Mouse (Mus musculus) stomach, postnatal 0 days (tissue): Measurements from ENCODE around the gene Rtn1. TPM values are rescaled to one million over a fixed set of nuclear protein-coding genes. Genes with fewer than 3 reads are reported as not detected.

ENCODE experiments used
- ATAC-seq: fragments of 200-750 bp; cut with Nextera tagmentation; 2 replicates; pipeline ENCODE4 v1.8.0; 2017; ENCODE audit not compliant: low FRiP score, low TSS enrichment
- DNase-seq: peaks from one replicate; pipeline ENCODE4 v3.0.0-alpha.2; 2016; ENCODE audit warnings: low spot score
- H3K27ac ChIP-seq: fragments of 300-500 bp; sonication (generic); replicated peaks from 2 replicates; pipeline ENCODE4 v1.5.1; 2014; ENCODE audit warnings: mild to moderate bottlenecking, control low read depth
- H3K27me3 ChIP-seq: fragments of 300-500 bp; sonication (generic); 2 replicates; pipeline ENCODE4 v1.6.1; 2014; ENCODE audit warnings: low read length; ENCODE audit not compliant: control insufficient read depth, insufficient read depth
- H3K36me3 ChIP-seq: fragments of 300-500 bp; sonication (generic); 2 replicates; pipeline ENCODE4 v1.6.1; 2014; ENCODE audit warnings: low read length, mixed read lengths; ENCODE audit not compliant: control insufficient read depth, insufficient read depth
- H3K4me1 ChIP-seq: fragments of 300-500 bp; sonication (generic); replicated peaks from 2 replicates; pipeline ENCODE4 v1.6.1; 2014; ENCODE audit warnings: antibody characterized with exemption; ENCODE audit not compliant: control insufficient read depth, insufficient read depth
- H3K4me2 ChIP-seq: fragments of 300-500 bp; sonication (generic); replicated peaks from 2 replicates; pipeline ENCODE4 v1.6.1; 2014; ENCODE audit warnings: low read depth, mild to moderate bottlenecking, control low read depth, moderate library complexity
- H3K4me3 ChIP-seq: fragments of 300-500 bp; sonication (generic); 2 replicates; pipeline ENCODE4 v1.5.1; 2014; ENCODE audit warnings: low read depth, low read length, control low read depth
- H3K9ac ChIP-seq: fragments of 300-500 bp; sonication (generic); 2 replicates; pipeline ENCODE4 v1.6.1; 2014; ENCODE audit warnings: mild to moderate bottlenecking, low read length, control low read depth, mixed read lengths
- H3K9me3 ChIP-seq: fragments of 300-500 bp; sonication (generic); 2 replicates; pipeline ENCODE4 v1.6.1; 2016; ENCODE audit warnings: low read length; ENCODE audit not compliant: control insufficient read depth
- CTCF ChIP-seq: IDR thresholded peaks from 2 replicates; pipeline ENCODE4 v1.5.1; 2016; ENCODE audit warnings: antibody characterized with exemption, low read depth, mild to moderate bottlenecking, moderate library complexity
- EP300 ChIP-seq: optimal IDR thresholded peaks from 2 replicates; pipeline ENCODE3; 2016; ENCODE audit warnings: antibody characterized with exemption
- WGBS: fragments of 180-500 bp; shearing (Covaris S2); extraction: QIAGEN DNeasy Blood & Tissue Kit; methylation state at CpG from one replicate; pipeline ENCODE4 v1.1.7; 2014; 5-methylcytosine and 5-hydroxymethylcytosine counted together
- polyA plus RNA-seq: library from polyadenylated mRNA; unstranded; fragments of >200 nt; fragmentation: Nextera tagmentation; extraction: Ambion mirVana; gene quantifications from 2 replicates; pipeline ENCODE4 v1.2.1, GENCODE M21; 2015

The Rtn1 gene
- polyA plus RNA-seq, 1 experiment from 2014 or later = 47.1 TPM

GRCm38 (mm10) chr12:72366763-72367162 lies 42.1 kb downstream of the Rtn1 start:
- Histone ChIP-seq H3K27ac (no peak overlapping the region), H3K9ac (no peak overlapping the region), H3K4me2 (no peak overlapping the region), H3K36me3 (no peaks in the 10 kb centered on the region), H3K4me3 (no peak overlapping the region), H3K9me3 (no peaks in the 10 kb centered on the region), H3K27me3 (no peaks in the 10 kb centered on the region), H3K4me1 (no peaks in the 10 kb centered on the region)
- TF ChIP-seq EP300 = no peak
- no peak for TF ChIP-seq CTCF
- DNase-seq (no peak), ATAC-seq (no peak)
- WGBS = 47% methylated on average over 3 of the region's 3 CpGs

- Histone ChIP-seq H3K9me3 (no peaks in the 10 kb centered on the region), H3K4me3 (no peak overlapping the region), H3K4me2 (no peak overlapping the region), H3K27ac (no peak overlapping the region), H3K4me1 (no peaks in the 10 kb centered on the region), H3K36me3 (no peaks in the 10 kb centered on the region), H3K27me3 (no peaks in the 10 kb centered on the region), H3K9ac (no peak overlapping the region)
- ATAC-seq (no peak), DNase-seq (no peak)
- WGBS = 80% methylated on average over 1 of the region's 2 CpGs
- TF ChIP-seq EP300 (no peak), CTCF (no peak)
Measured at GRCm38 (mm10) chr12:72366104-72366437, 42.8 kb downstream of the Rtn1 start.

GRCm38 (mm10) chr12:72365231-72366103 lies 43.4 kb downstream of the Rtn1 start:
- 40% methylated on average over 12 of the region's 12 CpGs for WGBS
- ATAC-seq (no peak), DNase-seq (no peak)
- H3K4me2 ChIP-seq = no peak overlapping the region
- H3K36me3 ChIP-seq = no peaks in the 10 kb centered on the region
- TF ChIP-seq EP300 (no peak), CTCF (no peak)
- H3K9ac ChIP-seq = no peak overlapping the region
- H3K27ac ChIP-seq = no peak overlapping the region
- H3K4me3 ChIP-seq = no peak overlapping the region
- no peaks in the 10 kb centered on the region for H3K27me3 ChIP-seq
- H3K4me1 ChIP-seq = no peaks in the 10 kb centered on the region
- no peaks in the 10 kb centered on the region for H3K9me3 ChIP-seq

- no peak overlapping the region for H3K4me2 ChIP-seq
- H3K4me1 ChIP-seq = no peaks in the 10 kb centered on the region
- H3K9me3 ChIP-seq = no peaks in the 10 kb centered on the region
- no peaks in the 10 kb centered on the region for H3K27me3 ChIP-seq
- no peak overlapping the region for H3K9ac ChIP-seq
- TF ChIP-seq EP300 (no peak), CTCF (no peak)
- ATAC-seq (no peak), DNase-seq (no peak)
- H3K36me3 ChIP-seq = no peaks in the 10 kb centered on the region
- no peak overlapping the region for H3K27ac ChIP-seq
- no peak overlapping the region for H3K4me3 ChIP-seq
- 86% methylated on average over 5 of the region's 5 CpGs for WGBS
Measured at GRCm38 (mm10) chr12:72364543-72364942, 44.3 kb downstream of the Rtn1 start.

- H3K4me1 ChIP-seq = no peaks in the 10 kb centered on the region
- ATAC-seq = no peak
- no peaks in the 10 kb centered on the region for H3K27me3 ChIP-seq
- H3K4me2 ChIP-seq = no peak overlapping the region
- no peak for DNase-seq
- TF ChIP-seq EP300 (no peak), CTCF (no peak)
- no peaks in the 10 kb centered on the region for H3K36me3 ChIP-seq
- no peak overlapping the region for H3K9ac ChIP-seq
- H3K9me3 ChIP-seq = no peaks in the 10 kb centered on the region
- H3K27ac ChIP-seq = no peak overlapping the region
- 71% methylated on average over 9 of the region's 9 CpGs for WGBS
- no peak overlapping the region for H3K4me3 ChIP-seq
Measured at GRCm38 (mm10) chr12:72361701-72362354, 47.0 kb downstream of the Rtn1 start.
